Mouse (Mus musculus) G1E (cell line): ENCODE measurements around the gene Gm12394.
"Not testable (repeated sequence)": the region's sequence is repeated elsewhere in the genome, so short reads cannot be mapped to it uniquely, and the experiment has no call there.

Experiments
- CTCF ChIP-seq: IDR thresholded peaks from 2 replicates; pipeline ENCODE4 v1.5.1; 2012; ENCODE audit warnings: low read depth, low read length, inconsistent platforms, mixed read lengths
- GATA1 ChIP-seq: IDR thresholded peaks from 2 replicates; pipeline ENCODE4 v1.6.1; 2012; ENCODE audit warnings: borderline replicate concordance, low read length, inconsistent platforms, mixed read lengths
- TAL1 ChIP-seq: conservative IDR thresholded peaks from 2 replicates; pipeline ENCODE4 v1.6.1; 2012; ENCODE audit warnings: low read depth, low read length, inconsistent platforms, mixed read lengths

GRCm38 (mm10) chr4:42735245-42735644, 121.3 kb downstream of the Gm12394 start, which contains the start of gene 4930578G10Rik:
- not testable (repeated sequence) for TF ChIP-seq CTCF, TAL1, GATA1
